Mouse (Mus musculus): Measurements from ENCODE around the gene Rab27a. TPM values are rescaled to one million over a fixed set of nuclear protein-coding genes. Genes with fewer than 3 reads are reported as not detected.
A peak's percentile ranks its signal among the peaks of the same experiment; 100 is the strongest.

Gene Rab27a
- 1 to 10 TPM; 3.6 to 4.4 TPM for total RNA-seq (2021)

DNA sequence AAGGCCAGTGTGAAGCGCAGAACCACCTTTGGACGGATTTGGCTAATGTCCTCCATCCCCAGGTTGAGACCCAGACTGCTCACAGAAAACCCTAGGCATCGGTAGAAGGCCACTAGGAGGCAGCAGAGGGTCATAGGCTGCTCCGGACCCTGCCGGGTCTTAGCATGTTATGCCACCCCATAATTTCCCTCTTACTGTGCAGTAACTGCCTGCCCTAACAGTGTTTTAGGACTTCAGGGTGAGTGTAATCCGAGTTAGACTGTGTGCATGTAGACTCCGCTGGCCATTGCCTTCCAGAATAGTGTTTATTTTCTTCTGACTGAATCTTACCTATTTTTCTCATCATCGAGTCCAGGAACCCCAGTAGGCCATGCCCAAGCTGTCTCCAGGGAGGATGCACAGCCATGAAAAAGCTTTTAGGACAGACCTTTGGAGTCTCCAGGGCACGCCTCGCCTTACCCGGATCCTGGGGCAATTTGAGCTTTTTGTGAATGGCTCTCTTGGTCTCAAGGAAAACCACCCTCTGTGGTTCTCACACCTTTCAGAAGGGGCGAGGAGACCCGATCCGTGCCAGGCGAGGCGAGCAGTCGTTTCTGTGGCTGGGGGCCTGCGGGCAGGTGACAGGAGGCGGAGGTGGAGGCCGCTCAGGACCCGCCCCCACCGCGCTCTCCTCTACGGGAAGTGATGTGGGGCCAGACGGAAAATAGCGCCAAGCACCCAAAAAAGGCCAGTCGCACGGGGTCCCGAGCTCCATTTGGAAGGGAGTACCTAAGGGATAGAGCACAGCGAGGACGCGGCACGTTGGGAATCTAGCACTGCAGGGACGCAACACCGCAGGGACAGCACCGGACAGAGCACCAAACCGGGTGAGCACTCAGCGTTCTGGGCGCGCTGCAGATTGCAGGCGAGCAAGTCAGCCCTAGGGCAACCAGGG lies at the start of gene Rab27a:
TSS of gene Rab27a (plus strand) at position 709 of the 934 bp plus-strand sequence.
- intact Hi-C loops (cut with DNase I) = loop anchor here (1.0 to 2.0 kb wide), 3 partner anchors 26 to 76 kb away; no protein-coding TSS in a partner anchor
- peak; percentile 83 to 87 for DNase-seq

DNA sequence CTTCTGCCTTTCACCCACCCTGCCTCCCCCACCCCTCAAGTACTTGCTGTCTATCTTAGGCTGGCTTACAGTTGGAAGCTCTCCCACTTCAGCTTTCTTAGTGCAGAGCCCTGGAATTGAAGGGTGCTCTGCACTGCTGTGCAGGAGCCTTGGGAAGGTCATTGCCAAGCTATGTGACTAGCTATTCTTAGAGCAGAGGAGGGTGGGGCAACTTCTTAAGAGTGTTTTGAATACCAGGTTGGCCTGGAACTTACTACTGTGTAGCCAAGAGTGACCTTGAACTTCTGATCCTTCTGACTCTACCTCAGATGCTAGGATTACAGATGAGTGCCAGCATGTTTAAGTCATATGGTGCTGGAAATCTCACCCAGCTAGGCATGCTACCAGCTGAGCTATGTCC lies 48.5 kb upstream of the Rab27a start:
- DNase-seq = no peak
- intact Hi-C loops (cut with DNase I) = no loop called here

DNA sequence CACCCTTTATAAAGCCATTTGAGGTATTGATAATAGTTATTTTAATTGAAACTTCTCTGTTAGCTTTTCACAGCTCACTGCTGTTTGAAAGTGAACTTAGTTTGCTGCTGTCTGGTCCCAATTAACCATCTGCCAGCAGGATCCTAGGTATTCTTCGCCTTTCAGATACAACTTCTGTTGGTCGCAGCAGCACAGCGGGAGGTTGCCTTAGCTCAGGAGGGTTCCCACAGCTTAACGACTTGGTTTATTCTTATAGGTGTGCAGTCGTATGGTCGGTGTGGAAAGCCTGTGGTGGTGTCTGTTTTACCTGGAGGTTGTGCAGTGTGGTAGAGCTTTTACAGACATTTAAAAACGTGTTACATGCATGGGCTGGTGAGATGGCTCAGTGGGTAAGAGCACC lies 47.8 kb upstream of the Rab27a start:
- intact Hi-C loops (cut with DNase I) = no loop called here
- no peak for DNase-seq

DNA sequence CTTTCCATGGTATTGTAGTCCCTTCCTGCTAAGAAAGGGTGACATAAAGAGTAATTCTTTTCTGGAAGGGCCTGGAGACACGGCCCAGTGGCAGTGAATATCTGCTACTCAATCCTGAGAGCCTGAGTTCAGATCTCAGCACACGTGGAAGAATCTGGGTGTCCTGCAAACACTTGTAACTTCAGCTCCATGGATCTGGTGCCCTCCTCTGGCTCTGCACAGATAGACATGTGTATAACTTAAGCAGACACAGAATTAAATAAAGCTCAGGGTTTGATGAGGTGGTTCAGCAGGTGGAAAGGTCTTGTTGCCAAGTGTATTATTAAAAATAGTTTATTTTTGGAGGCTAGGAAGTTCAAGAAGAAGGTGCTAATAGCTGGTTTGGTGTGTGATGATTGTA lies 44.2 kb upstream of the Rab27a start:
- DNase-seq = no peak
- intact Hi-C loops (cut with DNase I) = no loop called here

DNA sequence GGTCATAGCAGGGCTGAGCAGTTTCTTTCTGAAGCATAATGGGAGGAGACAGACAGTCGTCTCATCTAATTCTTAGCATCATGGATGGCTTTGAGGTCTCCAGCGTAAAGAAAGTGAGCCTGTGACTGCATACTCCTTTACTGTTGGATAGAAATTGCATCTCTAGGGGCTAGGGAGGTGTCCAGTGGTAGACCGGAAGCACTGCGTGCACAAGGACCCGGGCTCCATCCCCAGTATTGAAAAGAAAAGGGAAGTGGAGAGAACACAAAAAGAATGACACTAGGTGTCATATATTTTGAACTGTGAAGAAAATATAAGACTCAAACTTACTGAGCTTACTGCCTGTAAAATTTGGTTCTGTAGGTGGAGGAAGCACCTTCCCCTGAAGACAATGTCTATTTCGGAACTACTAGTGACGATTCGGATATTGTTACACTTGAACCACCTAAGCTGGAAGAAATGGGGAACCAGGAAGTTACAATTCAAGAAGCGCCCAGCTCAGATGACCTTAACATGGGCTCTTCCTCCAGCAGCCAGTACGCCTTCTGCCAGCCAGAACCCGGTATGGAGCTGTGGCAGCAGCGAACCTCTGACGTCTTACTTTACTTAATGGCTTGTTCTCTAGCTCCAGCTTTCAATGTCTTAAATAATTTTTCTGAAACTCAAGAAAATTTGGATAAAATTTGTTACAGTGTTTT lies 43.2 kb upstream of the Rab27a start:
- no peak for DNase-seq
- intact Hi-C loops (cut with DNase I) = no loop called here

DNA sequence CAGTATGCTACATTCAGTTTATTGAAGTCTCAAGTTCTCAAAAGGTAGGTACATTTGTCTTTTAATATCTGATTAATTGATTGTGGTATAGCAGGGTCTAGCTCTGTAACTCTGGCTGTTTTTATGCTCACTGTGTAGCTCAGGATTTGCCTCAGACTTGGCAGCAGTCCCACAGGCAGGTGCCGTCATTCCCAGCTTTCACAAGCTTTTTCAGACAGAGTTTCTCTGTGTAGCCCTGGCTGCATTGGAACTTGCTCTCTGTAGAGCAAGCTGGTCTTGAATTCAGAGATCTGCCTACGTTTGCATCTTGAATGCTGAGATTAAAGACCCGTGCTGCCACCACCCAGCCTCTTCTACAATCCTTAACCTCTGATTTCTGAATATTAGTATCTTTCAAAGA lies 42.5 kb upstream of the Rab27a start:
- intact Hi-C loops (cut with DNase I) = no loop called here

DNA sequence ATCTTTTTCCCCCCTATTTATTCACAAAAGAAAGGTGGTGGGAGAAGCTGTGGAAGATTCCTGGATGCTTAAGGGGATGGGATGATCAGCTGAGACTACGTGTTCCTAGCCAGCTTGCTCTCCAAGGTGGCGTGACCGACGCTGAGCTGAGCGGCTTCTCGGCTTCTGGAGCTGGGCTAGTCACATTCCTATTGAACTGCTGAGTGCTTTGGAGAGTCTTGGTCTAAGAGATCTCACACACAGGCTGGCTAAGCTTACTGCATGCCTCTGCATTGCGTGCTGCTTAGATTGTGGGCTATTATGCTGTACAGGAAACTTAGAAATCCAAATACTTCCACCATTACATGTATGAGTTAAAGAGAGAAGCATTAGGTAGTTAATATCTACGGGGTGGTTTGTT lies 40.6 kb upstream of the Rab27a start:
- DNase-seq = no peak
- intact Hi-C loops (cut with DNase I) = no loop called here

More for the DNA sequence above, 42.5 kb upstream of the Rab27a start:
- no peak for DNase-seq

DNA sequence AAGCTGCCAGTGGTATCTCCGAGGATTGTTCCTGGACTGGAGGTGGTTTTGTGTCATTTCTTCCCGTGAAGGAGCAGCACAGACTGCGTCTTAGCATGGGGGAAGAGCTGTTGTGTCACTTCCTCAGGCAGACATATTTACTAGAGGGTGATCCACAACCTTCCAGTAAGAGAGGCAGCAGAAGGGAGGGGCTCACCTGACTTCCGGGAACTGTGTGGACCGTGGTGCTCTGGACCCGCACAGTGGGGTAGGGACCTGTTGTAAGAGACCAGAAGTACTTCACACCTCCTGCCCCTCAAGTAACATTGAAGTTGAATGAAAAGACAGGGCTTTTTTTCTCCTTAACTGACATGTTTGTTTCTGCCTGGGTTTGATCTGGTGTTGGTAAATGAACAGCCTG lies 39.5 kb upstream of the Rab27a start:
- no peak for DNase-seq
- intact Hi-C loops (cut with DNase I) = no loop called here

DNA sequence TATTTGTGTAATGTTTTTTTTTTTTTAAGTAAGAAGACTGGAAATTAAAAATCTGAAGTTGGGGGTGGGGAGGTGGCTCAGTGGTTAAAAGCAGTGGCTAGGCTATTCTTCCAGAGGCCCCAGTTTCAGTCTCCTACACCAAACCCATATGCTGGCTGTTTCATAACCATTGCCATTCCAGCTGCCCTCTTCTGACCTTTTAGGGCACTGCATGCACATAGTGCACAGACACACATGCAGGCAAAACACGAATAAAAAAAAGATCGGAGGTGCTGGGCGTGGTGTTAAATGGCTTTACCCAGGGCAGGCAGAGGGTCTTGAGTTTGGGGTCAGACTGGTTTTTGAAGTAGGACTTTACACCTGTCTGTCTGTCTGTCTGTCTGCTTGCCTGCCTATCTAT lies 38.5 kb upstream of the Rab27a start:
- intact Hi-C loops (cut with DNase I) = no loop called here
- DNase-seq = no peak

DNA sequence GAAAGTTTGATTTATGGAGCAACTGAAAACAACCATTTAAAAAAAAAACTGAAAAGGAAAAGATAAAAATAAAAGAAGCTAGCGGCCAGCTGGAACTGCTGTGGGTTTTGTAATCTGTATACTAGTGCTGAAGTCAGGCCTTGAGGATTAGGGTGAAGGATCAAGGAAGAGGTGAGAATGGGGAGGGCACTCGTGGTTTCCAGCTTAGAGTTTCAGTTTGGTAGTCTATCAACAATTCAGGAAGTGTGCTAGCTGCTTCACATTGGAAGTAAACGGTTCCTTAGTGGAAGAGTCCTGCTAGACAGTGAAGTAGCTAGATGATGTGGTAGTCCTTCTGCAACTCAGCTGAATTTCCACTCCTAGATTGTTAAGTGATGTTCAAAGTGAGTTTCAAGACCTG lies 36.3 kb upstream of the Rab27a start:
- intact Hi-C loops (cut with DNase I) = no loop called here
- DNase-seq = no peak

DNA sequence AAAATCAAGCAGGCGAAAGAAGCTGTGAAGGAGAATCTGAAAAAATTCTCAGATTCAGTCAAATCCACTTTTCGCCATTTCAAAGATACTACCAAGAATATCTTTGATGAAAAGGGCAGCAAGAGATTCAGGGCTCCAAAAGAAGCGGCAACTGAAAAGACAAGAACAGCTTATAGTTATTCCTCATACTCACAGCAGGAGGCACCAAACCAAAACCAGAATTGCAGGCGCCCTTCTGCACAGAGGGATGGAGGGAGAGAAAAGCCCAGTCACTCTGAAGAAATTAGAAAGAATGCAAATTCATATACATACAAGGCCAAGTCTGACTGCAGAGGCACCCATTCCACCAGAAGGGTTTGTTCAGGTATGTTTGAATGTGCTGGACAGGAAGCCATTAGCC lies 32.0 kb upstream of the Rab27a start:
- DNase-seq = no peak
- intact Hi-C loops (cut with DNase I) = no loop called here

DNA sequence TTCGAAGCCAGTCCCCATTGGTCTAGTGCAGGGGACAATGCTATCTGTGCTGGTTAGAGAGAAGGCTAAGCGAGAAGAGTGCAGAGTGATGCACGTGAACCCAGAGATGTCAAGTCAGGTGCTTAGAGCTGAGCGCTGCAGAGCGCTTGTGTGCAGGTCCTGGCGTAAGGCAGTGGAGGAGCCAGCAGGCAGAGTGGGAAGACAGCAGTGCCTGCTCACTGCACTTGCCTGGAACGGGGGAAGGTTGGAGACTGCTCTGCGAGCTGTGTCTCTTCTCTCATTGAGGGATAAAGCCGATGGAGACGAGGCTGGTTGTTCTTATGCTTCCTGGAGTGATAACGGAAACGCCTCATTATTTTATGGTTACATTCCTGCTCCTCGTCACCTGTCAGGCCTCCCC lies 29.9 kb upstream of the Rab27a start:
- no peak for DNase-seq
- intact Hi-C loops (cut with DNase I) = no loop called here

DNA sequence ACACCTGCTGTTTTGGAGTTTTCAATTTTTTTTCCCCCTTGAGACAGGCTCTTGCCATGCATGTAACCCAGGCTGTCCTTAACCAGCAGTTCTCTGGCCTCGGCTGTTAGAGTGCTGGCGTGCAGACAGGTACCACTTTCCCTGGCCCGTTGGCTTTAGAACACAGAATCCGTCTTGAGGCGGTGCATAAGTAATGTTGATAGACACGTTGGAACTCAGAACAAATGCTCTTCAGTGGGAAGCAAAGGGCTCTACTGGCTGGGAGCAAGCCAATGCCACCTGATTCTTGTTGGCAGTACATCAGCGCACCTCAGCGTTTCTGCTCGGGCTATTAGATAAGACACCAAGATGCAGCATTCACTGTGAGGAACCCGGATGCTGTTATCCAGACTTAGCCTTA lies 24.8 kb upstream of the Rab27a start:
- intact Hi-C loops (cut with DNase I) = no loop called here
- no peak for DNase-seq

DNA sequence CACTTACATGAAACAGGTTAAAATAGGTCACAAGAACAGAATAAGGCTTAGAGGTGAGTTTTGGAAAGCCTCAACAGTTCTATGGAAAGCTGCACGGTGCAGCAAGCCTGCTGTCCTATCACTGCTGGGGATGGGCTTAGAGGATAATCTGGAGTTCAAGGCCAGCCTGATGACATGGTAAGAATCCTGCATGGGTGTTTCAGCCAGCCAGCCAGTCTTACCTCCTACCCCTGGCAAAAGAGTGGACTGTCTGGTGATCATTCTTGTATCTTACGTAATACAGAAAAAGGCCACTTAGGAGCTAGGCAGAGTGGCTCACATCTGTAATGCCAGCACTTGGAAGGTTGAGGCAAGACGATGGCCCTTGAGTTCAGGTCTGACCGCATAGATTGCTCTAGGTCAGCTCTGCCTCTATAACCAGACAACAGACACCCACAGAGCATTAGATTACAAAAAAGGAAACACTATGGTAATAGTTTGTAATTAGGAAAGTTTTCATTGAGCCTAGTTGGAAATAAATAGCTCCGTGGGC lies 24.0 kb upstream of the Rab27a start:
- DNase-seq = no peak
- intact Hi-C loops (cut with DNase I) = no loop called here

DNA sequence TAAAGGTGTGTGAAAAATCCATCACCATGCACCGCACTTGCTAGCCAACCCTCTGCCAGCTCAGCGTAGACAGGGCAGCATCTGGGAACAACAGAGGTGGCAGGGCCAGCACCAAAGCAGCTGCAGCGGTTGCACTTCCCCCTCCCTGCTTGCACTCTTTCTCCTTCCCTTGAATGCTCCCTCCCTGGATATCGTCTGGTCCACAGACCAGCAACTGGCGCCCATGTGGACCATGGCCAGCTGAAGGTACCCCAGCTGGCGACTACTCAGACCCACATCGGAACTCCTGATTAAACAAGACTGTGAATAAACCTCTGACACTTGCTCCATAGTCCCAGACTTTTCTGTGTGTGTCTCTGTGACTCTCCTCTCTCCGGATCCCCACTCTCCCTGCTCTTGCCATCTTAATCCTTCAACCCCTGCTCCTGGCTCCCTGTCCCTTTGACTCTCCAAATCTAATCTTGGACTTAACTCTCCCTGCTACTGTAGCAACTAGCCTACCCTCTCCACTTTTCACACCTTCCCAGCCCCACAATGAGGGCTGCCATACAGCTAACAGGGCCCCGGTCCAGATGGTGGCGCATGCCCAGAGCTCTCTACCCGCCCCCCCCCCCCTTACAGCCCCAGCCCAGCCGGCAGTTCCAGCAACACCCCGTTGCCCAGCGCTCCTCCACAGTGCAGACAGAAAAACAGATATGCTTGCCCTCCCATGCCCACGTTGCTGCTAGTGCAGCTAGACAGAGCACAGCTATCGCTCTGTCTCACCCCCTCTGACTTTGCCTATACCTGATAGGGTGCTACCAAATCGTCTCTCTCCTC lies 18.6 kb upstream of the Rab27a start:
- no peak for DNase-seq
- intact Hi-C loops (cut with DNase I) = no loop called here

DNA sequence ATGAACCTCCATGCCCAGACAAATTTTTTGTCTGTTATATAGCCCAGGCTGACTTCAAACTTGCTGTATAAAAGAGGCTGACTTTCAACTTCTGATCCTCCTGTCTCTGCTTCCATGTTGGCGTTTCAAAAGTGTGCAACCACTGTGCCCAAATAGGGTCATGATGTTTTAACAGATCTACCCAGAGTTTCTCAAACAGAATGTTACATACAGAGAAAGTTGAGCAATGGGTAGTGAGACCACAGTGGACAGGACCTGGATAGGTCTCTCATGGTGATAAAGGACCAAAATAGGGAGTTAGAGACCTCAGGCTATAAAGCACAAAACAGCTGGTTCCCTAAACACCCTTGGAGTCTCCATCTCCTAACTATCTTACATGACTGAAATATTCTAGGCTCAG lies 14.2 kb upstream of the Rab27a start:
- intact Hi-C loops (cut with DNase I) = no loop called here

DNA sequence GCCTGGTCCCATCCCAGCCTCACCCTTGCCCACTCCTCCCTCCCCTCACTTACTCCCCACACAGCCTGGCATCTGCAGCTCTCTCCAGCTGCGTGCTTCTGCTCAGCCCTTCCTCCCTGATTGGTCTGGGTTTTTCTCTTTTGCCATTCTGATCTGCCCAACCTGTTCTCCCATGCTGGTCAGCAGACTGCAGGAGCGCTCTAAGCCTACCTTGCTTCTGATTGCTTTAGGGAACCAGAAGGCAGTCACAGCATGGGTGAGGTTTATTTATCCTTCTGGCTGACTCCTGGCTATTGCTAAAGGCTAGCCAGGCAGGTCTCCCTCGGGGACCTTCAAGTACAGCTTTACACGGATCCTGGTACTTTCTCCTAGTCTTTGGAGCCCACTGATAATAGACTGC lies 13.2 kb upstream of the Rab27a start:
- intact Hi-C loops (cut with DNase I) = no loop called here
- no peak for DNase-seq

More for the DNA sequence above, 14.2 kb upstream of the Rab27a start:
- DNase-seq = no peak

DNA sequence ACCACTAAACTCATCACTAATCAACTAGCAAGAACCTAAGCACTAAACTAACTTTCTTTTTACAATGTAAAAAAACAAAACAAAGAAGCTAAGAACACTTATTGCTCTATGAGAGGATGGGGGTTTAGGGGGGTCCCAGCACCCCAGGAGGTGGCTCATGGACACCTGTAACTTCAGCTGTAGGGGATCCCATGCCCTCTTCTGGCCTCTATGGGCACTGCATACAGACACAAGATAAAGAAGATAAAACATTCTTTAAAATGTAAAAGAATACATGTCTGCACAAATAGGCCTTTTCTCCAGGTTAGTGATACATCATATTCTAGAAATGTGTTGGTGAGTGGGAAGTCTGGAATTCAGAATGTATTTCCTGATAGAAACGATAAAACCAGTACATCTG lies 11.2 kb upstream of the Rab27a start:
- intact Hi-C loops (cut with DNase I) = no loop called here
- DNase-seq = no peak

DNA sequence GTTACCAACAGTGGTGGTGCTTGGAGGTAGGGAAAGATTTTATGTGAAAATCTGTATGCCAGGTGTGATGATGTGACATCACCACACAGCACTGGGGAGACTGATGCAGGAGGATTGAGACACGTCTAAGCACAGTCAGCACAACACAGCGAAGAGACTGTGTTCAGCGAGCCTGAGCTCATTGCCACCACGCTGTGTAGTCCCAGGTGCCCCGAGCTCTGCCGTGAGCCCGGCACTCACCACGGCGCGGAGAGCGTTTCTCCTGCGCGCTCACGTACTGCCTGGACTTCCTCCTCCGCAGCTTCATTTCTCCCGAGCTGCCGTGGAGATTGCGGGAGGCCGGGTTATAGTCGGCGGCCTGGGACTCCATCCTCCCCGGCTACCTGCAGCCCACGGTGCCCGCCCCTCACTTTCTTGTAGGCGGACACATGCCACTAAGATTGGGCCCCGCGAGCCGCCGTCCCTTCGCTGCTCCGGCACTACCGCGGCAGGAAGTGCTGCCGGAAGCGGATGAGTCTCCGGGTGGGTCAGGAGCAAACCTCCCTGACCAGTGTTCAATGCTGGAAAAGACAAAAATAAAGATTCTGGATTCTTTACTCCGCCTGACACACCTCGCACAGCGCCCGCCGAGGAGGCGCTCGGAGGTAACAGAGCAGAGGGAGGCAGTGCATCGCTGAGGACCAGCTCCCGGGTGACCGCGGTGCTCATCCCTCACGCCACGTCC lies 5.3 kb upstream of the Rab27a start:
- peak; percentile 91 to 94 for DNase-seq
- intact Hi-C loops (cut with DNase I) = no loop called here

DNA sequence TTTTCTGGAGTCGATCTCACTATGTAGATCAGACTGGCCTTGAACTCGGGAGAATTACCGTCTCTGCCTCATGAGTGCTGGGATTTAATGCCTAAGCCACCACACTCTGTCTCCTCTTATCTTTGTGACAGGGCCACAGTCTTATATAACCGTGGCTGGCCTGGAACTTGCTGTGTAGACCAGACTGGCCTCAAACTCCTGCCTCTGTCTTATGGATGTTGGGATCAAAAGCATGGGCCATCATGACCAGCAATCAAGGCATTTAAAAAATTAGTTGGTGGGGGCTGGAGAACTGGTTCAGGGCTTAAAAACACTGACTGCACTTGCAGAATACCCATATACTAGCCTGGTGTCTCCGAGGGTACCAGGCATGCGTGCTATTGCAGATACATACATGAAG lies 4.6 kb upstream of the Rab27a start, which contains the start of gene Pigb:
TSS of gene Pigb (minus strand) at position 299 of the 400 bp plus-strand sequence.
- no peak for DNase-seq
- intact Hi-C loops (cut with DNase I) = no loop called here
